Mouse (Mus musculus) embryonic facial prominence, embryonic 15.5 days (tissue): Measurements from ENCODE around the gene Cbx1. TPM values are rescaled to one million over a fixed set of nuclear protein-coding genes. Genes with fewer than 3 reads are reported as not detected.
A peak's percentile ranks its signal among the peaks of the same experiment; 100 is the strongest.

ENCODE experiments used
- ATAC-seq: fragments of 200-750 bp; cut with Nextera tagmentation; 2 replicates; pipeline ENCODE4 v1.8.0; 2017; ENCODE audit warnings: low read depth, moderate TSS enrichment; ENCODE audit not compliant: insufficient number of reproducible peaks, low FRiP score, low TSS enrichment
- H3K27ac ChIP-seq: fragments of 300-500 bp; sonication (generic); replicated peaks from 2 replicates; pipeline ENCODE4 v1.5.1; 2015; ENCODE audit warnings: mild to moderate bottlenecking, inconsistent platforms
- H3K27me3 ChIP-seq: fragments of 300-500 bp; sonication (generic); 2 replicates; pipeline ENCODE4 v1.6.1; 2015; ENCODE audit warnings: inconsistent platforms
- H3K36me3 ChIP-seq: fragments of 300-500 bp; sonication (generic); 2 replicates; pipeline ENCODE4 v1.6.1; 2015; ENCODE audit warnings: mild to moderate bottlenecking, inconsistent platforms
- H3K4me1 ChIP-seq: fragments of 300-500 bp; sonication (generic); 2 replicates; pipeline ENCODE4 v1.6.1; 2015; ENCODE audit warnings: inconsistent platforms
- H3K4me2 ChIP-seq: fragments of 300-500 bp; sonication (generic); replicated peaks from 2 replicates; pipeline ENCODE4 v1.6.1; 2015; ENCODE audit warnings: mild to moderate bottlenecking, inconsistent platforms
- H3K4me3 ChIP-seq: fragments of 300-500 bp; sonication (generic); replicated peaks from 2 replicates; pipeline ENCODE4 v1.5.1; 2015; ENCODE audit warnings: mild to moderate bottlenecking, inconsistent platforms
- H3K9ac ChIP-seq: fragments of 300-500 bp; sonication (generic); 2 replicates; pipeline ENCODE4 v1.6.1; 2015; ENCODE audit warnings: inconsistent platforms
- H3K9me3 ChIP-seq: fragments of 300-500 bp; sonication (generic); replicated peaks from 2 replicates; pipeline ENCODE4 v1.6.1; 2016; ENCODE audit warnings: inconsistent platforms
- WGBS: fragments of 180-500 bp; shearing (Covaris S2); methylation state at CpG from one replicate; pipeline ENCODE4 v1.1.7; 2015; 5-methylcytosine and 5-hydroxymethylcytosine counted together
- polyA plus RNA-seq: library from polyadenylated mRNA; unstranded; fragments of >200 nt; fragmentation: Nextera tagmentation; extraction: Ambion mirVana; gene quantifications from 2 replicates; pipeline ENCODE4 v1.2.1, GENCODE M21; 2015

Gene Cbx1
- polyA plus RNA-seq, 1 experiment from 2014 or later, result 93.4 TPM

GRCm38 (mm10) chr11:96816979-96817378, 28.1 kb downstream of the Cbx1 start:
- no peak for ATAC-seq
- H3K9me3 ChIP-seq, result no peaks in the 10 kb centered on the region
- no peak overlapping the region for H3K27ac ChIP-seq
- no peak overlapping the region for H3K4me3 ChIP-seq
- peaks cover 78% of the 10 kb centered on the region for H3K36me3 ChIP-seq
- H3K9ac ChIP-seq, result no peak overlapping the region
- no peaks in the 10 kb centered on the region for H3K4me1 ChIP-seq
- 82% methylated on average over 5 of the region's 5 CpGs for WGBS
- H3K27me3 ChIP-seq, result no peaks in the 10 kb centered on the region
- no peak overlapping the region for H3K4me2 ChIP-seq

DNA sequence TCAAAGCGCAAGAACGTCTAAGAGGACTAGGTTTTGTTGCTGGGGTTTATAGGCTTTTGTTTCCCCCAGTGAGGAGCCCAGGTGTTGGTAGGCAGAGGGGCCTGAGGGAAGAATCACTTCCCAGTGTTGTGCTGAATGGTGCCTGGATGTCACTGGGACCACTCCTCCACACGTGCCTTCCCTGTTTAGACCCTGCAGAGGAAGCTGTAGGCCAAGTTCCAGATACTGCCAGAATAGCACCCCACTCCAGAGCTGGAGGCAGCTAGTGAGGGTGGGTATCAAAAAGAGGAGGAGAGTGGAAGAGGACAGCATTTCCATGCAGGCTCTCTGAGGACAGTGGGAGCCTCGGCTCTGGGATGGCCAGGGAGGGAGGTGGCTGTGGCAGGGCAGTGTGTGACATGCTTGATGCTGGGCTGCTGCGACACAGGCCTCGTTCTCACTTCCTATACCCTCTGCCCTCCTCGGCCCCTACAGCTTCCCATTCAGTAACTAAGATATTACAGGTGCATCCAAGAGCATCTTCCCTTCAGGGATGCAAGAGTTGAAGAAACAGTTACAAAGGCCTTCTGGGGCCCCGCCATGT, 29.3 kb downstream of the Cbx1 start:
- WGBS, result 83% methylated on average over 8 of the region's 8 CpGs

DNA sequence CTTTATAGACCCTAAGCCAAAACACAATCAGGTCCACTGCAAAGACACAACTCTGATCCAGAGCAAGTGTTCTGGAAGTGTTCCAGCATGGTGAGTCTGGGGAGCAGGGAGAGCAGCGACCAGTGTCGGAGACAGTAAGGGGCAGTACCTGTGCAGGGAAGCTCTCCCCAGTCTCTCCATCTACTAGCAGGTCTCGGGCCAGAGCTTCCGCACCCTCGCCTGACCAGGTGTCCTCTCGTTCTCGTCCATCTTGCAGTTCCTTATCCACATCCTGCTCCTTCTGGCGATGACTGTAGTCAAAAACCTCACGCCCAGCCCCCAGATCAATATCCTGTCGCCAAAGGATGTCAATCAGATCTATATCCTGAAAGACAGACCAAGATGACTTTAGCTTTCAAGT, 33.0 kb downstream of the Cbx1 start:
- no peak overlapping the region for H3K4me3 ChIP-seq
- H3K9ac ChIP-seq, result no peak overlapping the region
- H3K27me3 ChIP-seq, result no peaks in the 10 kb centered on the region
- no peak for ATAC-seq
- H3K27ac ChIP-seq, result no peak overlapping the region
- H3K36me3 ChIP-seq, result peaks cover 67% of the 10 kb centered on the region
- H3K4me1 ChIP-seq, result peaks cover 43% of the 10 kb centered on the region
- 92% methylated on average over 10 of the region's 10 CpGs for WGBS
- no peaks in the 10 kb centered on the region for H3K9me3 ChIP-seq
- no peak overlapping the region for H3K4me2 ChIP-seq

More for the DNA sequence above, 29.3 kb downstream of the Cbx1 start:
- no peak for ATAC-seq
- H3K36me3 ChIP-seq, result peaks cover 76% of the 10 kb centered on the region
- H3K4me1 ChIP-seq, result peaks cover 8% of the 10 kb centered on the region
- no peak overlapping the region for H3K27ac ChIP-seq
- H3K27me3 ChIP-seq, result no peaks in the 10 kb centered on the region
- no peak overlapping the region for H3K9ac ChIP-seq
- no peak overlapping the region for H3K4me3 ChIP-seq
- no peak overlapping the region for H3K4me2 ChIP-seq
- no peaks in the 10 kb centered on the region for H3K9me3 ChIP-seq

GRCm38 (mm10) chr11:96822675-96823470, 33.9 kb downstream of the Cbx1 start:
- Histone ChIP-seq H3K27ac (peak overlapping the region; percentile 83; the same call in 1 of the 2 replicates), H3K9me3 (no peaks in the 10 kb centered on the region), H3K4me1 (peaks cover 52% of the 10 kb centered on the region), H3K4me3 (peak overlapping the region; percentile 50), H3K36me3 (peaks cover 62% of the 10 kb centered on the region), H3K9ac (no peak overlapping the region), H3K27me3 (no peaks in the 10 kb centered on the region), H3K4me2 (peak overlapping the region; percentile 87)
- 37% methylated on average over 4 of the region's 4 CpGs for WGBS
- ATAC-seq, result no peak

GRCm38 (mm10) chr11:96823471-96823837, 34.5 kb downstream of the Cbx1 start:
- H3K9me3 ChIP-seq, result no peaks in the 10 kb centered on the region
- peaks cover 57% of the 10 kb centered on the region for H3K4me1 ChIP-seq
- peak overlapping the region; percentile 87 for H3K4me2 ChIP-seq
- peak overlapping the region; percentile 50 for H3K4me3 ChIP-seq
- peak; percentile 17; the same call in 1 of the 2 replicates for ATAC-seq
- no peaks in the 10 kb centered on the region for H3K27me3 ChIP-seq
- peak overlapping the region; percentile 83 for H3K27ac ChIP-seq
- H3K36me3 ChIP-seq, result peaks cover 56% of the 10 kb centered on the region
- whole genome bisulfite sequencing, result 6% methylated on average over 13 of the region's 13 CpGs
- H3K9ac ChIP-seq, result peak overlapping the region; percentile 31

DNA sequence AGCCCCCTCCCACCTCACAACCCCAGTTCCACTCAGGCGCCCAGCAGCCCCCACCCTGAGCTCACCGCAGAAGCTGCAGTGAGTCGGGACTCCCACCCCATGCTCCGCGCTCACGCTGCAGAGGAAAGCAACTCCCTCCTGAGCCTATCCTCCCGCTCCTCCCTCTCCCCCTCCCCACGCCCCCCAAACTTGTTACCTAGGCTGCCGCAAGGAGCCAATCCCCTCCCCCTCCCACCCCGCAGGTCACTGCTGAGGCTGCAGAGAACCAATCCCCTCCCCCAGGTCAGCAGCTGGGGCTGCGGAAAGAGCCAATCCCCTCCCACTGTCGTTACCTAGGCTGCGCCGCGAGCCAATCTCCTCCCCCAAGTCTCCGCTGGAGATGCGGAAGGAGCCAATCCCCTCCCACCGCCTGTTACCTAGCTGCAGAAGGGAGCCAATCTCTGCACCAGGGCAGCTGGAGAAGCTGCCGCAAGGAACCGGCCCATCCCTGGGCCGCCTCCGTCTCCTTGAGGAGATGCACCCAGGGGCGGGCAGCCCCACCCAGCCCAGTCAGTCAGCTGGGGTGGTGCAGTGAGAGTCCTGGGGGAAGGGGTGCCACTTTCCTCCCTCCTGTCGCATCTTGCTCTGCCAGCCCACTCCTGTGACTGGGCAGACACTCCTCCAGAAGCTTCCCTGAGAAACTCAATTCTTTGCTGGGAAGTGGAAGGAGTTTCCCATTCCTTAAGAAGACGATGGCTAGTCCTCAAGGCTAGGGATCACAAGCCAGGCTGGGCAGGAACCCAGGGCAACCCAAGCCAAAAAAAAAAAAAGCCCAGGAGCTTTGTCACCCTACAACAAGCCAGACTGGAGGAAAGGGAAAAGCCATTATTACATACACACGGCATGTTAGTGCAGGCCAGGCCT, 35.2 kb downstream of the Cbx1 start:
- Histone ChIP-seq H3K4me1 (peaks cover 62% of the 10 kb centered on the region), H3K4me2 (peak overlapping the region; percentile 87), H3K27me3 (no peaks in the 10 kb centered on the region), H3K9ac (peak overlapping the region; percentile 31), H3K36me3 (peaks cover 49% of the 10 kb centered on the region), H3K27ac (peak overlapping the region; percentile 83), H3K4me3 (peak overlapping the region; percentile 50), H3K9me3 (no peaks in the 10 kb centered on the region)
- ATAC-seq, result peak; percentile 85
- 1% methylated on average over 26 of the region's 26 CpGs for WGBS

- Histone ChIP-seq H3K27me3 (no peaks in the 10 kb centered on the region), H3K27ac (peak overlapping the region; percentile 83), H3K4me2 (peak overlapping the region; percentile 87), H3K4me1 (peaks cover 63% of the 10 kb centered on the region), H3K9ac (no peak overlapping the region; the same call in 1 of the 2 replicates), H3K36me3 (peaks cover 41% of the 10 kb centered on the region), H3K9me3 (no peaks in the 10 kb centered on the region), H3K4me3 (peak overlapping the region; percentile 50)
- 37% methylated on average over 7 of the region's 7 CpGs for WGBS
- ATAC-seq, result no peak
Measured at GRCm38 (mm10) chr11:96824783-96825495, 36.0 kb downstream of the Cbx1 start.

GRCm38 (mm10) chr11:96826481-96826880, 37.6 kb downstream of the Cbx1 start:
- H3K9ac ChIP-seq, result no peak overlapping the region
- H3K9me3 ChIP-seq, result no peaks in the 10 kb centered on the region
- H3K36me3 ChIP-seq, result peaks cover 26% of the 10 kb centered on the region
- peaks cover 67% of the 10 kb centered on the region for H3K4me1 ChIP-seq
- no peaks in the 10 kb centered on the region for H3K27me3 ChIP-seq
- peak overlapping the region; percentile 18 for H3K4me3 ChIP-seq
- no peak for ATAC-seq
- peak overlapping the region; percentile 45 for H3K27ac ChIP-seq
- 78% methylated on average over 2 of the region's 2 CpGs for WGBS
- H3K4me2 ChIP-seq, result peak overlapping the region; percentile 87

DNA sequence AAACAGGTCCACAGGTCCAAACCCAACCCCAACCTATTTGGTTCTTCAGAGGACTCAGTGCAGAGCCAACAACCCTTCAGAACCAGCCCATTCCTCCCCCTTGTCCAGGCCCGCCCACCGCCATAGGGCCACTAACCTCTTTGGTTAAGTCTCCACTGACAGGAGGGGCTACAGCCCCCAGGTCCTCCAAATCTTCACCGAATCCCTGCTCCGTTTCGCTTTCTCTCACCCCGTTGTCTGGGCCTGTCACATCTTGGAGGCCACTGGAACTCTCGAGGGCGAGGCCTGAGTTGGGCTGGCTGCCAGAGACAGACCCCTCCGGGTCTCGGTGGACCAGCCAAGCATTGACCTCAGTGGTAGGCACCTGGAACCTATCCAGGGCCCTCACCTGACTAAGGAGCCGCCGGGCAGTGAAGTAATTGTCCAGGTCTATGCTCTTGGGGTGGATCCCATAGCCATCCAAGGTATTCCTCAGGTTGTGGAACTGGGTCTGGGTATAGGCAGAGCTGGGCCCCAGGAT, 38.2 kb downstream of the Cbx1 start:
- peaks cover 19% of the 10 kb centered on the region for H3K36me3 ChIP-seq
- peak overlapping the region; percentile 87 for H3K4me2 ChIP-seq
- H3K4me1 ChIP-seq, result peaks cover 67% of the 10 kb centered on the region
- H3K9me3 ChIP-seq, result no peaks in the 10 kb centered on the region
- no peak overlapping the region for H3K9ac ChIP-seq
- no peaks in the 10 kb centered on the region for H3K27me3 ChIP-seq
- WGBS, result 77% methylated on average over 12 of the region's 12 CpGs
- H3K27ac ChIP-seq, result peak overlapping the region; percentile 45; the same call in 1 of the 2 replicates
- peak overlapping the region; percentile 18 for H3K4me3 ChIP-seq
- ATAC-seq, result no peak

GRCm38 (mm10) chr11:96827917-96828316, 39.0 kb downstream of the Cbx1 start:
- H3K36me3 ChIP-seq, result peaks cover 15% of the 10 kb centered on the region
- H3K4me1 ChIP-seq, result peaks cover 62% of the 10 kb centered on the region
- peak overlapping the region; percentile 87 for H3K4me2 ChIP-seq
- no peaks in the 10 kb centered on the region for H3K27me3 ChIP-seq
- no peaks in the 10 kb centered on the region for H3K9me3 ChIP-seq
- whole genome bisulfite sequencing, result 73% methylated on average over 9 of the region's 9 CpGs
- H3K4me3 ChIP-seq, result peak overlapping the region; percentile 9; the same call in 1 of the 2 replicates
- peak overlapping the region; percentile 34 for H3K27ac ChIP-seq
- H3K9ac ChIP-seq, result no peak overlapping the region; the same call in 1 of the 2 replicates
- ATAC-seq, result no peak
